In genomic region chr12:82468416-82468815, GRCm38 (mm10) we compare ENCODE assay signal across 9 mouse cellular contexts.
DNase-seq lines count a peak whose midpoint lies in the region; ATAC-seq and TF ChIP-seq lines count a peak whose summit lies in the region.
"Had no signal": no experiment of that assay in that cellular context is flagged by ENCODE, and none has a peak within 500 bp of the region (broad histone marks: within the 10 kb centered on the region; RNA-seq: fewer than 3 reads in every experiment).

No protein-coding gene starts in this region.

- H3K4me2 ChIP-seq in lung, embryonic 14.5 days, result no peak overlapping the region

- H3K27me3 ChIP-seq in lung, embryonic 14.5 days (ENCODE audit: insufficient read depth, low read length), result no peaks in the 10 kb centered on the region

- 32% methylated on average over 5 of the region's 5 CpGs for WGBS in lung, embryonic 14.5 days

- no peak for TF ChIP-seq CTCF in lung, embryonic 14.5 days (IDR thresholded peaks at IDR 0.05; ENCODE audit: low read depth)

- no peak overlapping the region for H3K4me3 ChIP-seq in lung, embryonic 14.5 days (ENCODE audit: low read depth, low read length)
- H3K4me3 ChIP-seq: layer of hippocampus, adult 2 months had no signal

- H3K9ac ChIP-seq in lung, embryonic 14.5 days, result no peak overlapping the region

- intact Hi-C loops in left cerebral cortex, postnatal 36 days (cut with DNase I), result loop anchor here (5.0 kb wide), 2 partner anchors 126 to 296 kb away; no protein-coding TSS in a partner anchor

- DNase-seq in gastrocnemius, adult 18-20 months (ENCODE audit: low spot score), result peak; percentile 29
- DNase-seq in gastrocnemius, adult 8-10 months (ENCODE audit: low spot score in 2 of 2), result no peak
- DNase-seq in 3T3-L1 (ENCODE audit: low read depth, low spot score), result peak; percentile 41
- DNase-seq in forelimb bud, embryonic 11.5 days (ENCODE audit: low read depth, low spot score), result peak; percentile 27
- DNase-seq in lung, embryonic 14.5 days, result peak; percentile 87
- DNase-seq in left cerebral cortex, postnatal 36 days (ENCODE audit: low spot score in 2 of 2), result no peak
- DNase-seq in thymus, postnatal 14 days, result no peak

- ATAC-seq in lung, embryonic 14.5 days (ENCODE audit: insufficient read depth), result no peak
- no peak for ATAC-seq in frontal cortex, adult (ENCODE audit: low TSS enrichment)

- H3K4me1 ChIP-seq in lung, embryonic 14.5 days (ENCODE audit: insufficient read depth), result peaks cover 3% of the 10 kb centered on the region; the same call in 1 of the 2 replicates

- no peaks in the 10 kb centered on the region for H3K36me3 ChIP-seq in lung, embryonic 14.5 days (ENCODE audit: insufficient read depth)

- H3K27ac ChIP-seq in lung, embryonic 14.5 days (ENCODE audit: low read depth), result no peak overlapping the region
- H3K27ac ChIP-seq: layer of hippocampus, adult 2 months had no signal

- no peaks in the 10 kb centered on the region for H3K9me3 ChIP-seq in lung, embryonic 14.5 days (ENCODE audit: low read depth, low read length)

Comparison
In these comparisons a context has a peak if more than half of its experiments do, and no peak if none do; other contexts are left out.
1. DNase-seq: peak in gastrocnemius, adult 18-20 months (single experiment), 3T3-L1 (single experiment), forelimb bud, embryonic 11.5 days (single experiment) and lung, embryonic 14.5 days (single experiment); none in gastrocnemius, adult 8-10 months (0 of 2), left cerebral cortex, postnatal 36 days (0 of 2) and thymus, postnatal 14 days (single experiment).